Mouse (Mus musculus): ENCODE results near the gene Npepl1. TPM values are rescaled to one million over a fixed set of nuclear protein-coding genes. Genes with fewer than 3 reads are reported as not detected.

Gene Npepl1
- polyA plus RNA-seq, 1 experiment, result 50.6 TPM

- TF ChIP-seq USF1 (IDR thresholded peaks at IDR 0.05; ENCODE audit: low read depth) (no peak), CTCF (IDR thresholded peaks at IDR 0.05; ENCODE audit: control insufficient read depth, insufficient read depth, insufficient read length) (no peak), MYOD1 (IDR thresholded peaks at IDR 0.05; ENCODE audit: control insufficient read depth, insufficient read length, low read depth) (no peak), MAX (IDR thresholded peaks at IDR 0.05) (no peak), FOSL1 (IDR thresholded peaks at IDR 0.05; ENCODE audit: insufficient read depth, low read length, poor library complexity, severe bottlenecking) (no peak), MYOG (IDR thresholded peaks at IDR 0.05; ENCODE audit: control insufficient read depth, extremely low read depth, insufficient read length) (no peak), CEBPB (IDR thresholded peaks at IDR 0.05; ENCODE audit: low read depth) (no peak)
- peaks cover 2% of the 10 kb centered on the region for H3K79me3 ChIP-seq (ENCODE audit: low read depth)
- no peak overlapping the region for H3ac ChIP-seq (ENCODE audit: control insufficient read depth, insufficient read length, low read depth)
- no peaks in the 10 kb centered on the region for H3K27me3 ChIP-seq (ENCODE audit: control insufficient read depth, insufficient read depth, insufficient read length)
- H3K79me2 ChIP-seq (ENCODE audit: control insufficient read depth, insufficient read depth), result no peaks in the 10 kb centered on the region
- H3K4me3 ChIP-seq (ENCODE audit: insufficient read depth, poor library complexity, severe bottlenecking), result no peak overlapping the region
- peaks cover 18% of the 10 kb centered on the region for H3K36me3 ChIP-seq (ENCODE audit: control insufficient read depth, insufficient read depth)
These were observed 2.8 kb downstream of the Npepl1 start for GRCm38 (mm10) chr2:174112931-174113330.

GRCm38 (mm10) chr2:174114148-174114864, 4.2 kb downstream of the Npepl1 start:
- Histone ChIP-seq H3ac (ENCODE audit: control insufficient read depth, insufficient read length, low read depth) (no peak overlapping the region), H3K79me3 (ENCODE audit: low read depth) (peaks cover 2% of the 10 kb centered on the region), H3K79me2 (ENCODE audit: control insufficient read depth, insufficient read depth) (no peaks in the 10 kb centered on the region), H3K4me3 (ENCODE audit: insufficient read depth, poor library complexity, severe bottlenecking) (no peak overlapping the region), H3K36me3 (ENCODE audit: control insufficient read depth, insufficient read depth) (peaks cover 26% of the 10 kb centered on the region), H3K27me3 (ENCODE audit: control insufficient read depth, insufficient read depth, insufficient read length) (no peaks in the 10 kb centered on the region)
- no peak for TF ChIP-seq CEBPB (IDR thresholded peaks at IDR 0.05; ENCODE audit: low read depth)
- no peak for TF ChIP-seq USF1 (IDR thresholded peaks at IDR 0.05; ENCODE audit: low read depth)
- TF ChIP-seq MYOG (IDR thresholded peaks at IDR 0.05; ENCODE audit: control insufficient read depth, extremely low read depth, insufficient read length), result no peak
- TF ChIP-seq MYOD1 (IDR thresholded peaks at IDR 0.05; ENCODE audit: control insufficient read depth, insufficient read length, low read depth), result no peak
- TF ChIP-seq MAX (IDR thresholded peaks at IDR 0.05), result no peak
- TF ChIP-seq FOSL1 (IDR thresholded peaks at IDR 0.05; ENCODE audit: insufficient read depth, low read length, poor library complexity, severe bottlenecking), result no peak
- TF ChIP-seq CTCF (IDR thresholded peaks at IDR 0.05; ENCODE audit: control insufficient read depth, insufficient read depth, insufficient read length), result no peak

- no peaks in the 10 kb centered on the region for H3K27me3 ChIP-seq (ENCODE audit: control insufficient read depth, insufficient read depth, insufficient read length)
- no peaks in the 10 kb centered on the region for H3K79me3 ChIP-seq (ENCODE audit: low read depth)
- peaks cover 26% of the 10 kb centered on the region for H3K36me3 ChIP-seq (ENCODE audit: control insufficient read depth, insufficient read depth)
- TF ChIP-seq MYOG (IDR thresholded peaks at IDR 0.05; ENCODE audit: control insufficient read depth, extremely low read depth, insufficient read length), result no peak
- no peak for TF ChIP-seq USF1 (IDR thresholded peaks at IDR 0.05; ENCODE audit: low read depth)
- TF ChIP-seq CTCF (IDR thresholded peaks at IDR 0.05; ENCODE audit: control insufficient read depth, insufficient read depth, insufficient read length), result no peak
- no peak for TF ChIP-seq MAX (IDR thresholded peaks at IDR 0.05)
- TF ChIP-seq FOSL1 (IDR thresholded peaks at IDR 0.05; ENCODE audit: insufficient read depth, low read length, poor library complexity, severe bottlenecking), result no peak
- TF ChIP-seq CEBPB (IDR thresholded peaks at IDR 0.05; ENCODE audit: low read depth), result no peak
- no peak for TF ChIP-seq MYOD1 (IDR thresholded peaks at IDR 0.05; ENCODE audit: control insufficient read depth, insufficient read length, low read depth)
- no peaks in the 10 kb centered on the region for H3K79me2 ChIP-seq (ENCODE audit: control insufficient read depth, insufficient read depth)
- no peak overlapping the region for H3K4me3 ChIP-seq (ENCODE audit: insufficient read depth, poor library complexity, severe bottlenecking)
- H3ac ChIP-seq (ENCODE audit: control insufficient read depth, insufficient read length, low read depth), result no peak overlapping the region
These were observed 6.8 kb downstream of the Npepl1 start for GRCm38 (mm10) chr2:174116929-174117328.

- no peaks in the 10 kb centered on the region for H3K27me3 ChIP-seq (ENCODE audit: control insufficient read depth, insufficient read depth, insufficient read length)
- no peak overlapping the region for H3ac ChIP-seq (ENCODE audit: control insufficient read depth, insufficient read length, low read depth)
- H3K79me3 ChIP-seq (ENCODE audit: low read depth), result no peaks in the 10 kb centered on the region
- H3K36me3 ChIP-seq (ENCODE audit: control insufficient read depth, insufficient read depth), result peaks cover 26% of the 10 kb centered on the region
- H3K79me2 ChIP-seq (ENCODE audit: control insufficient read depth, insufficient read depth), result no peaks in the 10 kb centered on the region
- H3K4me3 ChIP-seq (ENCODE audit: insufficient read depth, poor library complexity, severe bottlenecking), result no peak overlapping the region
- TF ChIP-seq MYOG (IDR thresholded peaks at IDR 0.05; ENCODE audit: control insufficient read depth, extremely low read depth, insufficient read length) (no peak), CTCF (IDR thresholded peaks at IDR 0.05; ENCODE audit: control insufficient read depth, insufficient read depth, insufficient read length) (no peak), MYOD1 (IDR thresholded peaks at IDR 0.05; ENCODE audit: control insufficient read depth, insufficient read length, low read depth) (no peak), MAX (IDR thresholded peaks at IDR 0.05) (no peak), USF1 (IDR thresholded peaks at IDR 0.05; ENCODE audit: low read depth) (no peak), FOSL1 (IDR thresholded peaks at IDR 0.05; ENCODE audit: insufficient read depth, low read length, poor library complexity, severe bottlenecking) (no peak), CEBPB (IDR thresholded peaks at IDR 0.05; ENCODE audit: low read depth) (no peak)
These were observed 8.0 kb downstream of the Npepl1 start for GRCm38 (mm10) chr2:174118141-174118540.

- H3ac ChIP-seq (ENCODE audit: control insufficient read depth, insufficient read length, low read depth), result no peak overlapping the region
- H3K4me3 ChIP-seq (ENCODE audit: insufficient read depth, poor library complexity, severe bottlenecking), result no peak overlapping the region
- H3K36me3 ChIP-seq (ENCODE audit: control insufficient read depth, insufficient read depth), result peaks cover 17% of the 10 kb centered on the region
- H3K79me3 ChIP-seq (ENCODE audit: low read depth), result no peaks in the 10 kb centered on the region
- no peaks in the 10 kb centered on the region for H3K79me2 ChIP-seq (ENCODE audit: control insufficient read depth, insufficient read depth)
- TF ChIP-seq MYOD1 (IDR thresholded peaks at IDR 0.05; ENCODE audit: control insufficient read depth, insufficient read length, low read depth) (no peak), CEBPB (IDR thresholded peaks at IDR 0.05; ENCODE audit: low read depth) (no peak), USF1 (IDR thresholded peaks at IDR 0.05; ENCODE audit: low read depth) (no peak), FOSL1 (IDR thresholded peaks at IDR 0.05; ENCODE audit: insufficient read depth, low read length, poor library complexity, severe bottlenecking) (no peak), MAX (IDR thresholded peaks at IDR 0.05) (no peak), MYOG (IDR thresholded peaks at IDR 0.05; ENCODE audit: control insufficient read depth, extremely low read depth, insufficient read length) (no peak), CTCF (IDR thresholded peaks at IDR 0.05; ENCODE audit: control insufficient read depth, insufficient read depth, insufficient read length) (no peak)
- H3K27me3 ChIP-seq (ENCODE audit: control insufficient read depth, insufficient read depth, insufficient read length), result no peaks in the 10 kb centered on the region
These were observed 9.1 kb downstream of the Npepl1 start for GRCm38 (mm10) chr2:174119259-174119658.
